Mouse (Mus musculus): ENCODE results near the gene Stard3nl.
"Not testable (repeated sequence)": the region's sequence is repeated elsewhere in the genome, so short reads cannot be mapped to it uniquely, and the experiment has no call there.

Gene Stard3nl

GRCm38 (mm10) chr13:19381112-19381828 lies 14.3 kb downstream of the Stard3nl start:
- DNase-seq (ENCODE audit: low spot score): no peak

DNA sequence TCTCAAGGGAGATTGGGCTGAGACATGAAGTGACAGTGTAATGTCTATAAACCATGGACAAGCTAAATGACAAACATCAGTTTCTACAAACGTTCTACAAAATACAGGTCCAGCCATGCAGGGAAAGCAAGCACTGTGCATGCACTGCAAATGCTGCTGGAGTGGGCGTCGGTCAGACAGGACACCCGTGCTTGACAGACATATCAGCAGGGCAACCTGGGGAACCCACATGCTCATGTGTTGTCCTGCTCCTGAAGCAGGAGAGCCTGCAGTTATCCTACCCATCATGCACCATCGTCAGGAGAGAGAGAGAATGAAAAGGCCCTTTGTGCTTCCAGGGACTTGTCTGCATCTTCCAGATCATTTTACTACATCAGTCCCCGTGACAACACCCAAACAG lies 16.3 kb downstream of the Stard3nl start:
- DNase-seq (ENCODE audit: low spot score): no peak

- no peak for DNase-seq (ENCODE audit: low spot score)
Measured at GRCm38 (mm10) chr13:19372133-19372729, 23.4 kb downstream of the Stard3nl start.

- DNase-seq (ENCODE audit: low spot score): no peak
Measured at GRCm38 (mm10) chr13:19368817-19369216, 26.8 kb downstream of the Stard3nl start.

GRCm38 (mm10) chr13:19367536-19367935 lies 28.1 kb downstream of the Stard3nl start:
- DNase-seq (ENCODE audit: low spot score): no peak

DNA sequence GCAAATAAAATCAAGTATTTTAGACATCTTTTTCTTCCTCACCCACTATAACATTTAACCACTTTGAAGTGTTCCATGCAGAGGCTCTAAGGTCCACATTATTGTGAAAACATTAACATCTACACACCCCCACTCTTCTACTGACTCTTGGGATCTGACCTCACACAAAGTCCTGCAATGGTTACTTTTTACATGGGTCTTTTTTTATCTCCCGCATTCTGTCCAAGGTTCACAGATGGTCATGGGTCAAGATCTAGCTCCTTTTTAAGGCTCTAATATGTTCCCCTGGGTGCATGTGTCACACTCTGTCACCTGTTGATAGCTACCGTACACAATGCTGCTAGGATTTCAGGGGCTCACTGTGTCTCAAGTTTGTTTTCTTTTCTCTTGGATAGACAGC lies 28.7 kb downstream of the Stard3nl start:
- no peak for DNase-seq (ENCODE audit: low spot score)

DNA sequence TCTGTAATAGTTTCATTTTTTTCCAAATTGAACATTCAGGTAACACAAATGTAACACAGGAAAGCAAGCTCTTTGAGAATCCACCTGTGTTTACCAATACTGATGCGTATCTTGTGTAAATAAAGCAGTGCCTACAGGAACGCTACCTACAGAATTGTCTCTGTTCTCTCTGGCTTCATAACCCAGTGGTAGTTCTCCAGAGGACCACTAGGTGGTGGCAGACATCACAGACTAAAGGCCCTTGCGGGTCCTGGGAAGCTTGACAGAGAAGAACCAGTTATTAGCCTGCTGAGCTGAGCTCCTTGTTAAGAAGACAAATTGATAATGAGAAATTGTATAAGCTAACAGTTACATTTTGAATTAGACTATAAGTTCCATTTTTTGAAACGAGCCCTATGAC lies 30.0 kb downstream of the Stard3nl start:
- peak; percentile 82 for DNase-seq (ENCODE audit: low spot score)

- DNase-seq (ENCODE audit: low spot score): peak; percentile 55
Measured at GRCm38 (mm10) chr13:19364245-19364772, 31.3 kb downstream of the Stard3nl start.

GRCm38 (mm10) chr13:19362358-19362757 lies 33.2 kb downstream of the Stard3nl start:
- DNase-seq (ENCODE audit: low spot score): peak; percentile 36

GRCm38 (mm10) chr13:19358027-19358426 lies 37.6 kb downstream of the Stard3nl start:
- DNase-seq (ENCODE audit: low spot score): no peak

DNA sequence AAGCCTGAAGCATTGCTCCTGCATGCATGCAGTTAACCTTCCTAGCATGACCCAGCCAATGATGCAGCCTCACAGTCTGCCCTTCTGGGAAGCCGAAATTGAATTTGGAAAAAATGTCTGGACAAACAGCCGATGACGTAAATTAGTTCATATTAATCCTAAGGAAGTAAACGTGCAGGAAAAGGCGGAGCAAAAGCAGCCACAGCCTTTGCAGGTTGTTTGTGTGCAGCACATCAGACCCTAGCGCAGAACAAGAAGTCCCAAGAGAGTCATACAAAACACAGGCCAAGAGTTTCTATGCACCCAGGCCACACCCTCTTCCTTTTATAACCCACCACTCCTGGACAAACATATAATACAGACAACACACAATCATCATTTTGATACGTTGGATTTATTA lies 38.3 kb downstream of the Stard3nl start:
- DNase-seq (ENCODE audit: low spot score): no peak

- no peak for DNase-seq (ENCODE audit: low spot score)
Measured at GRCm38 (mm10) chr13:19356720-19357119, 38.9 kb downstream of the Stard3nl start.

- no peak for DNase-seq (ENCODE audit: low spot score)
Measured at GRCm38 (mm10) chr13:19356120-19356519, 39.5 kb downstream of the Stard3nl start.

GRCm38 (mm10) chr13:19352795-19353194 lies 42.8 kb downstream of the Stard3nl start:
- no peak for DNase-seq (ENCODE audit: low spot score)

DNA sequence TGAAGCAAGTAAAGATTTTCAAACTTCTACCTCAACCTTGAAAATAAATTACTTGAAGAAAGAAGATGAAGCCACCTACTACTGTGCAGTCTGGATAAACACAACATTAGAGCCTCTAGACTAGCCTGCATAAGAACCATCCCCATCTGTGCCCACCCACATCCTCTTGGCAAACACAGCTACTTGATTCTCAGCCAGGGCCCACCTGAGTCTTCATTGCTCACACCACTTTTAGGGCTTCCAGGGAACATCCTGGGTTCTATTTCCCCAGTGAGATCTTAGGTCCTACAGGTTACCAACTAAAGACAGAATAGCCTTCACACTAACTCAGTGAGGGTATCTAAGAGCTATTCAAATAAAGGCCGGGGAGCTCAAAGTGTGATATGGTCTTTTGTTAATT lies 55.2 kb downstream of the Stard3nl start:
- DNase-seq (ENCODE audit: low spot score): not testable (repeated sequence)

GRCm38 (mm10) chr13:19336310-19336709 lies 59.3 kb downstream of the Stard3nl start:
- not testable (repeated sequence) for DNase-seq (ENCODE audit: low spot score)

All from embryo, embryonic 10 days (tissue).